Mouse (Mus musculus) hindbrain, postnatal 0 days (tissue): ENCODE results near the gene Atad2b. TPM values are rescaled to one million over a fixed set of nuclear protein-coding genes. Genes with fewer than 3 reads are reported as not detected.
"Not testable (repeated sequence)": the region's sequence is repeated elsewhere in the genome, so short reads cannot be mapped to it uniquely, and the experiment has no call there.

Experiments
- ATAC-seq: fragments of 200-750 bp; cut with Nextera tagmentation; 2 replicates; pipeline ENCODE4 v1.8.0; 2017; ENCODE audit warnings: mild to moderate bottlenecking, moderate TSS enrichment, moderate library complexity
- DNase-seq: peaks from one replicate; pipeline ENCODE4 v3.0.0-alpha.2; 2015; ENCODE audit warnings: low spot score
- H3K27ac ChIP-seq: fragments of 300-500 bp; sonication (generic); 2 replicates; pipeline ENCODE4 v1.5.1; 2014; ENCODE audit warnings: mild to moderate bottlenecking
- H3K27me3 ChIP-seq: fragments of 300-500 bp; sonication (generic); 2 replicates; pipeline ENCODE4 v1.6.1; 2014; ENCODE audit warnings: low read length, mixed read lengths; ENCODE audit not compliant: insufficient read depth
- H3K36me3 ChIP-seq: fragments of 300-500 bp; sonication (generic); 2 replicates; pipeline ENCODE4 v1.6.1; 2014; ENCODE audit warnings: low read length, mixed read lengths; ENCODE audit not compliant: insufficient read depth
- H3K4me1 ChIP-seq: fragments of 300-500 bp; sonication (generic); 2 replicates; pipeline ENCODE4 v1.6.1; 2014; ENCODE audit warnings: antibody characterized with exemption, low read length, mixed read lengths; ENCODE audit not compliant: insufficient read depth
- H3K4me2 ChIP-seq: fragments of 300-500 bp; sonication (generic); 2 replicates; pipeline ENCODE4 v1.6.1; 2014; ENCODE audit warnings: low read depth, mild to moderate bottlenecking, low read length, moderate library complexity, mixed read lengths
- H3K4me3 ChIP-seq: fragments of 300-500 bp; sonication (generic); 2 replicates; pipeline ENCODE4 v1.5.1; 2014; ENCODE audit warnings: low read length
- H3K9ac ChIP-seq: fragments of 300-500 bp; sonication (generic); replicated peaks from 2 replicates; pipeline ENCODE4 v1.6.1; 2014; ENCODE audit warnings: mild to moderate bottlenecking, low read length, moderate library complexity, mixed read lengths
- H3K9me3 ChIP-seq: fragments of 300-500 bp; sonication (generic); 2 replicates; pipeline ENCODE4 v1.6.1; 2016; ENCODE audit warnings: low read length, mixed read lengths
- CTCF ChIP-seq: IDR thresholded peaks from 2 replicates; pipeline ENCODE4 v1.5.1; 2016; ENCODE audit warnings: antibody characterized with exemption, control low read depth, low read depth
- WGBS: fragments of 180-500 bp; shearing (Covaris S2); extraction: QIAGEN DNeasy Blood & Tissue Kit; methylation state at CpG from one replicate; pipeline ENCODE4 v1.1.7; 2014; 5-methylcytosine and 5-hydroxymethylcytosine counted together
- polyA plus RNA-seq: library from polyadenylated mRNA; unstranded; fragments of >200 nt; fragmentation: Nextera tagmentation; extraction: Ambion mirVana; gene quantifications from 2 replicates; pipeline ENCODE4 v1.2.1, GENCODE M21; 2015
- total RNA-seq: library from RNA; depleted of rRNA; stranded (reverse); fragments of >200 nt; gene quantifications from 2 replicates; pipeline ENCODE4 v1.2.3, GENCODE M21; 2014

The Atad2b gene
- total and polyA plus RNA-seq, 2 experiments from 2014 or later, result 8.4 to 25.0 TPM

GRCm38 (mm10) chr12:4874161-4874927 lies 42.8 kb upstream of the Atad2b start, which contains the start of gene Mfsd2b:
Mfsd2b (minus strand) TSS chr12:4874359.
- peaks cover 11% of the 10 kb centered on the region for H3K4me1 ChIP-seq
- peak within 1 kb of the TSS; percentile 88 for H3K4me2 ChIP-seq
- ATAC-seq (peak; percentile 80), DNase-seq (peak; percentile 77)
- H3K9ac ChIP-seq, result peak within 1 kb of the TSS; percentile 28
- H3K27ac ChIP-seq, result no peak within 1 kb of the TSS
- H3K27me3 ChIP-seq, result no peaks in the 10 kb centered on the region
- no peak for TF ChIP-seq CTCF
- peak within 1 kb of the TSS; percentile 36 for H3K4me3 ChIP-seq
- 4% methylated on average over 24 of the region's 24 CpGs for WGBS
- no peaks in the 10 kb centered on the region for H3K9me3 ChIP-seq
- no peaks in the 10 kb centered on the region; the same call in 1 of the 2 replicates for H3K36me3 ChIP-seq

GRCm38 (mm10) chr12:4875623-4876022 lies 41.5 kb upstream of the Atad2b start:
- Histone ChIP-seq H3K36me3 (no peaks in the 10 kb centered on the region; the same call in 1 of the 2 replicates), H3K9ac (no peak overlapping the region), H3K4me1 (peaks cover 11% of the 10 kb centered on the region), H3K27ac (no peak overlapping the region), H3K9me3 (no peaks in the 10 kb centered on the region), H3K4me2 (no peak overlapping the region), H3K27me3 (no peaks in the 10 kb centered on the region), H3K4me3 (no peak overlapping the region)
- 88% methylated on average over 8 of the region's 8 CpGs for WGBS
- DNase-seq (no peak), ATAC-seq (no peak)
- no peak for TF ChIP-seq CTCF

GRCm38 (mm10) chr12:4878296-4878783 lies 38.8 kb upstream of the Atad2b start:
- H3K4me2 ChIP-seq, result no peak overlapping the region
- ATAC-seq (no peak), DNase-seq (no peak)
- 79% methylated on average over 9 of the region's 9 CpGs for WGBS
- no peak overlapping the region for H3K4me3 ChIP-seq
- H3K27ac ChIP-seq, result no peak overlapping the region
- no peak overlapping the region for H3K9ac ChIP-seq
- TF ChIP-seq CTCF, result no peak
- no peaks in the 10 kb centered on the region for H3K27me3 ChIP-seq
- no peaks in the 10 kb centered on the region for H3K9me3 ChIP-seq
- H3K4me1 ChIP-seq, result peaks cover 11% of the 10 kb centered on the region
- H3K36me3 ChIP-seq, result peaks cover 13% of the 10 kb centered on the region

- no peak overlapping the region for H3K27ac ChIP-seq
- no peak for DNase-seq
Observed at GRCm38 (mm10) chr12:4879048-4879447, 38.1 kb upstream of the Atad2b start.

GRCm38 (mm10) chr12:4882086-4882485 lies 35.1 kb upstream of the Atad2b start:
- WGBS, result 88% methylated on average over 2 of the region's 2 CpGs
- no peak for TF ChIP-seq CTCF
- ATAC-seq (no peak), DNase-seq (no peak)
- Histone ChIP-seq H3K9me3 (no peaks in the 10 kb centered on the region), H3K9ac (no peak overlapping the region), H3K27ac (no peak overlapping the region), H3K36me3 (peaks cover 13% of the 10 kb centered on the region), H3K4me2 (no peak overlapping the region), H3K4me1 (no peaks in the 10 kb centered on the region), H3K4me3 (no peak overlapping the region), H3K27me3 (no peaks in the 10 kb centered on the region)

More at GRCm38 (mm10) chr12:4879048-4879447, 38.1 kb upstream of the Atad2b start:
- H3K36me3 ChIP-seq, result peaks cover 13% of the 10 kb centered on the region
- no peak for ATAC-seq
- H3K4me1 ChIP-seq, result peaks cover 5% of the 10 kb centered on the region
- no peak overlapping the region for H3K9ac ChIP-seq
- 97% methylated on average over 5 of the region's 5 CpGs for WGBS
- no peak overlapping the region for H3K4me3 ChIP-seq
- no peaks in the 10 kb centered on the region for H3K27me3 ChIP-seq
- no peak overlapping the region for H3K4me2 ChIP-seq
- H3K9me3 ChIP-seq, result no peaks in the 10 kb centered on the region
- TF ChIP-seq CTCF, result peak; percentile 41

GRCm38 (mm10) chr12:4885062-4885461 lies 32.1 kb upstream of the Atad2b start:
- H3K27ac ChIP-seq, result no peak overlapping the region
- H3K9me3 ChIP-seq, result no peaks in the 10 kb centered on the region
- H3K4me3 ChIP-seq, result no peak overlapping the region
- H3K36me3 ChIP-seq, result peaks cover 13% of the 10 kb centered on the region
- no peak for TF ChIP-seq CTCF
- no peaks in the 10 kb centered on the region for H3K4me1 ChIP-seq
- no peak overlapping the region for H3K9ac ChIP-seq
- WGBS, result 64% methylated on average over 1 of the region's 1 CpGs
- H3K4me2 ChIP-seq, result no peak overlapping the region
- no peaks in the 10 kb centered on the region for H3K27me3 ChIP-seq
- ATAC-seq, result no peak
- no peak for DNase-seq

GRCm38 (mm10) chr12:4886581-4886980 lies 30.6 kb upstream of the Atad2b start:
- WGBS, result 92% methylated on average over 4 of the region's 4 CpGs
- not testable (repeated sequence) for ATAC-seq, H3K4me3 ChIP-seq

More at GRCm38 (mm10) chr12:4886581-4886980, 30.6 kb upstream of the Atad2b start:
- peaks cover 13% of the 10 kb centered on the region for H3K36me3 ChIP-seq
- not testable (repeated sequence) for H3K27ac ChIP-seq, H3K27me3 ChIP-seq, H3K4me2 ChIP-seq, DNase-seq, H3K4me1 ChIP-seq, H3K9ac ChIP-seq, H3K9me3 ChIP-seq
